Mouse (Mus musculus): Measurements from ENCODE around the gene Derl3.

The Derl3 gene

GRCm38 (mm10) chr10:75913013-75913589 is 19.9 kb downstream of the Derl3 start:
- no peak for DNase-seq (ENCODE audit: low read depth, low spot score)

- DNase-seq (ENCODE audit: low read depth, low spot score): no peak
These were observed 22.3 kb downstream of the Derl3 start for GRCm38 (mm10) chr10:75915557-75915956.

- no peak for DNase-seq (ENCODE audit: low read depth, low spot score)
These were observed 23.6 kb downstream of the Derl3 start for GRCm38 (mm10) chr10:75916840-75917239.

- no peak for DNase-seq (ENCODE audit: low read depth, low spot score)
These were observed 25.8 kb downstream of the Derl3 start for GRCm38 (mm10) chr10:75919026-75919425.

- peak; percentile 93 for DNase-seq (ENCODE audit: low read depth, low spot score)
These were observed 28.0 kb downstream of the Derl3 start, which contains the start of gene Smarcb1 for GRCm38 (mm10) chr10:75921026-75921725. Gene Smarcb1, minus strand, starts transcription at chr10:75921617.

- no peak for DNase-seq (ENCODE audit: low read depth, low spot score)
These were observed 28.7 kb downstream of the Derl3 start for GRCm38 (mm10) chr10:75921726-75922560.

- DNase-seq (ENCODE audit: low read depth, low spot score): no peak
These were observed 31.1 kb downstream of the Derl3 start for GRCm38 (mm10) chr10:75924324-75924723.

- no peak for DNase-seq (ENCODE audit: low read depth, low spot score)
These were observed 33.2 kb downstream of the Derl3 start for GRCm38 (mm10) chr10:75926396-75926795.

GRCm38 (mm10) chr10:75930304-75930703 is 37.1 kb downstream of the Derl3 start:
- no peak for DNase-seq (ENCODE audit: low read depth, low spot score)

- DNase-seq (ENCODE audit: low read depth, low spot score): no peak
These were observed 38.1 kb downstream of the Derl3 start for GRCm38 (mm10) chr10:75931311-75931710.

GRCm38 (mm10) chr10:75932081-75932678 is 39.0 kb downstream of the Derl3 start:
- DNase-seq (ENCODE audit: low read depth, low spot score): no peak

- no peak for DNase-seq (ENCODE audit: low read depth, low spot score)
These were observed 39.7 kb downstream of the Derl3 start, which contains the start of gene Chchd10 for GRCm38 (mm10) chr10:75932891-75933290. Gene Chchd10, plus strand, starts transcription at chr10:75933130.

GRCm38 (mm10) chr10:75934991-75935390 is 41.8 kb downstream of the Derl3 start:
- DNase-seq (ENCODE audit: low read depth, low spot score): no peak

GRCm38 (mm10) chr10:75935680-75936541 is 42.7 kb downstream of the Derl3 start, which contains the start of gene Mmp11:
Gene Mmp11, minus strand, starts transcription at chr10:75936496.
- peak; percentile 85 for DNase-seq (ENCODE audit: low read depth, low spot score)

- DNase-seq (ENCODE audit: low read depth, low spot score): no peak
These were observed 43.9 kb downstream of the Derl3 start for GRCm38 (mm10) chr10:75936909-75937667.

- no peak for DNase-seq (ENCODE audit: low read depth, low spot score)
These were observed 44.8 kb downstream of the Derl3 start for GRCm38 (mm10) chr10:75937851-75938643.

GRCm38 (mm10) chr10:75939481-75940234 is 46.4 kb downstream of the Derl3 start:
- DNase-seq (ENCODE audit: low read depth, low spot score): no peak

GRCm38 (mm10) chr10:75940520-75940919 is 47.3 kb downstream of the Derl3 start, which contains the start of gene Gm867:
Gene Gm867, minus strand, starts transcription at chr10:75940672.
- DNase-seq (ENCODE audit: low read depth, low spot score): no peak

Measured in retina, postnatal 7 days (tissue).